Mouse (Mus musculus) limb, embryonic 14.5 days (tissue): ENCODE measurements around the gene Rabepk. TPM values are rescaled to one million over a fixed set of nuclear protein-coding genes. Genes with fewer than 3 reads are reported as not detected.
"Not testable (repeated sequence)": the region's sequence is repeated elsewhere in the genome, so short reads cannot be mapped to it uniquely, and the experiment has no call there.

Experiments used
- ATAC-seq: fragments of 200-750 bp; cut with Nextera tagmentation; 2 replicates; pipeline ENCODE4 v1.8.0; 2017; ENCODE audit warnings: low read depth, moderate number of reproducible peaks, moderate TSS enrichment; ENCODE audit not compliant: low FRiP score
- DNase-seq: peaks from one replicate; pipeline ENCODE4 v3.0.0-alpha.2; 2015; ENCODE audit warnings: low spot score
- H3K27ac ChIP-seq: fragments of 300-500 bp; sonication (generic); replicated peaks from 2 replicates; pipeline ENCODE4 v1.5.1; 2014; ENCODE audit warnings: low read depth, mild to moderate bottlenecking, low read length, moderate library complexity, mixed read lengths
- H3K27me3 ChIP-seq: fragments of 300-500 bp; sonication (generic); 2 replicates; pipeline ENCODE4 v1.6.1; 2014; ENCODE audit warnings: low read length, mixed read lengths; ENCODE audit not compliant: control insufficient read depth, insufficient read depth
- H3K36me3 ChIP-seq: fragments of 300-500 bp; sonication (generic); 2 replicates; pipeline ENCODE4 v1.6.1; 2014; ENCODE audit warnings: mild to moderate bottlenecking, low read length, moderate library complexity, mixed read lengths; ENCODE audit not compliant: control insufficient read depth, insufficient read depth
- H3K4me1 ChIP-seq: fragments of 300-500 bp; sonication (generic); 2 replicates; pipeline ENCODE4 v1.6.1; 2014; ENCODE audit warnings: antibody characterized with exemption, low read length, mixed read lengths; ENCODE audit not compliant: control insufficient read depth, insufficient read depth
- H3K4me2 ChIP-seq: fragments of 300-500 bp; sonication (generic); replicated peaks from 2 replicates; pipeline ENCODE4 v1.6.1; 2014; ENCODE audit warnings: low read depth, mild to moderate bottlenecking, low read length, moderate library complexity; ENCODE audit not compliant: severe bottlenecking
- H3K4me3 ChIP-seq: fragments of 300-500 bp; sonication (generic); replicated peaks from 2 replicates; pipeline ENCODE4 v1.5.1; 2014; ENCODE audit warnings: low read length
- H3K9ac ChIP-seq: fragments of 300-500 bp; sonication (generic); 2 replicates; pipeline ENCODE4 v1.6.1; 2014; ENCODE audit warnings: mild to moderate bottlenecking, low read depth, low read length, moderate library complexity; ENCODE audit not compliant: severe bottlenecking
- H3K9me3 ChIP-seq: fragments of 300-500 bp; sonication (generic); 2 replicates; pipeline ENCODE4 v1.6.1; 2016; ENCODE audit warnings: low read length; ENCODE audit not compliant: control insufficient read depth
- POLR2A ChIP-seq: fragments of 200-500 bp; IDR thresholded peaks from 2 replicates; pipeline ENCODE4 v1.8.0; 2012; ENCODE audit warnings: inconsistent platforms, mild to moderate bottlenecking, moderate library complexity, borderline replicate concordance; ENCODE audit not compliant: insufficient read depth, insufficient read length; ENCODE audit errors: extremely low read depth
- WGBS: fragments of 180-500 bp; shearing (Covaris S2); extraction: QIAGEN DNeasy Blood & Tissue Kit; methylation state at CpG from one replicate; pipeline ENCODE4 v1.1.7; 2014; 5-methylcytosine and 5-hydroxymethylcytosine counted together
- polyA plus RNA-seq, 2 experiments: library from polyadenylated mRNA; depleted of rRNA in 1 of 2; stranded (reverse) in 1 of 2; unstranded in 1 of 2; fragments of >200 nt; fragmentation: Nextera tagmentation in 1 of 2; extraction: Ambion mirVana in 1 of 2; gene quantifications; 2 replicates each; pipeline versions ENCODE4 v1.2.1 to v1.2.3; 2012 to 2014

The Rabepk gene
- polyA plus RNA-seq, 2 experiments = 30.1 to 42.8 TPM

DNA sequence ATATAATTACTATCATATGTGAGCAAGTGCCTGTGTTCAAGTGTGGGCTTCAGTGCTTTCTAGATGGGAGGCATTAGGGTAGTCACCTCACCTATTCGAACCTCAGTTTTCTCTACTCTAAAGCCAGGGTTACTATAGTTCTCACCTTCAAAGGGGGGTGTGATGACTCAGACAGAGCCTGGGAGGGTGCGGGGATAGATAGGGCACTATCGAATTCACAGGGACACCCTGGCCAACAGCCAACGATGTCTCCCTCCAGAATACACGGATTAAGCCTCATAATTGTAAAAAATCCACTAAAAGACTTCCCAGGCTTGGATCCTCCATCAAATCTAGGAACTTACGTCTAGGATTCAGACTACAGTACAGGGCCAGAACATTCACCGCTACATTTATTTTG is 4.3 kb downstream of the Rabepk start:
- 87% methylated on average over 7 of the region's 7 CpGs for WGBS
- Histone ChIP-seq H3K9me3 (no peaks in the 10 kb centered on the region), H3K4me2 (no peak overlapping the region), H3K27ac (no peak overlapping the region), H3K9ac (no peak overlapping the region), H3K4me1 (peaks cover 5% of the 10 kb centered on the region; the same call in 1 of the 2 replicates), H3K4me3 (no peak overlapping the region), H3K36me3 (peaks cover 12% of the 10 kb centered on the region), H3K27me3 (no peaks in the 10 kb centered on the region)
- ATAC-seq (no peak), DNase-seq (no peak)
- no peak for TF ChIP-seq POLR2A

- H3K9ac ChIP-seq = no peak overlapping the region
- 95% methylated on average over 2 of the region's 2 CpGs for WGBS
- no peak for TF ChIP-seq POLR2A
- no peak overlapping the region for H3K4me3 ChIP-seq
- H3K27me3 ChIP-seq = no peaks in the 10 kb centered on the region
- no peaks in the 10 kb centered on the region for H3K4me1 ChIP-seq
- no peak overlapping the region for H3K4me2 ChIP-seq
- DNase-seq = no peak
- H3K36me3 ChIP-seq = peaks cover 13% of the 10 kb centered on the region
- H3K27ac ChIP-seq = no peak overlapping the region
- ATAC-seq = no peak
- H3K9me3 ChIP-seq = no peaks in the 10 kb centered on the region
These were observed 5.2 kb downstream of the Rabepk start for GRCm38 (mm10) chr2:34794511-34794910.

DNA sequence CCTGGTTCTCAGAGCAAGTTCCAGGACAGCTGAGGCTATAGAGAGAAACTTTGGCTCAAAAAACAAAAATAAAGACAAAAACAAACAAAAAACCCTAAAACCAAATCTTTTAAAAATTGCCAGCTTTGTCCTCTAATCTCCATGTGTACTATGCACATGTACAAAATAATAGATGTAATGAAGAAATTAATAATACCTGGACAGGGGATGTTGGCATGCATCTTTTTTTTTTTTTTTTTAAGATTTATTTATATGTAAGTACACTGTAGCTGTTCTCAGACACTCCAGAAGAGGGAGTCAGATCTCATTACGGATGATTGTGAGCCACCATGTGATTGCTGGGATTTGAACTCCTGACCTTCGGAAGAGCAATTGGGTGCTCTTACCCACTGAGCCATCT is 7.2 kb downstream of the Rabepk start:
- not testable (repeated sequence) for ATAC-seq, H3K9me3 ChIP-seq, H3K4me1 ChIP-seq, H3K27me3 ChIP-seq, H3K9ac ChIP-seq, H3K27ac ChIP-seq, H3K4me2 ChIP-seq, DNase-seq, H3K4me3 ChIP-seq
- H3K36me3 ChIP-seq = peaks cover 22% of the 10 kb centered on the region
- 87% methylated on average over 2 of the region's 2 CpGs for WGBS

DNA sequence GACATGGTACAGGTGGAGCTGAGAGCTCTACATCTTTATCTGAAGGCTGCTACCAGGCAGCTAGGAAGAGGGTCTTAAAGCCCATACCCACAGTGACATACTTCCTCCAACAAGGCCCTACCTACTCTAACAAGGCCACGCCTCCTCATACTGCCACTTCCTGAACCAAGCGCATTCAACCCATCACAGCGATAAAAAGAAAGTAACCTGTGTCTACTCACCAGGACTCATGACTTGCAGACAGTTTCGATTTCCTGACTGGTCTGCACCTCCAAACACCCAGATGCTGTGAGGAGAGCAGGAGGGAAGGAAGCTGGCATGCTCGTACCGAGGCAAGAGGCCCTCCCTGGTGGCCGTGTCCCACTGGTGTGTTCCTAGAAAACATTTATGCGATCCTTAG is 9.4 kb downstream of the Rabepk start:
- no peak overlapping the region for H3K4me3 ChIP-seq
- H3K27me3 ChIP-seq = no peaks in the 10 kb centered on the region
- DNase-seq (no peak), ATAC-seq (no peak)
- WGBS = 96% methylated on average over 8 of the region's 8 CpGs
- no peak overlapping the region for H3K27ac ChIP-seq
- peaks cover 24% of the 10 kb centered on the region for H3K36me3 ChIP-seq
- H3K9me3 ChIP-seq = no peaks in the 10 kb centered on the region
- TF ChIP-seq POLR2A = no peak
- no peak overlapping the region for H3K4me2 ChIP-seq
- no peaks in the 10 kb centered on the region for H3K4me1 ChIP-seq
- H3K9ac ChIP-seq = no peak overlapping the region

GRCm38 (mm10) chr2:34784085-34784484 is 15.6 kb downstream of the Rabepk start:
- Histone ChIP-seq H3K9ac (no peak overlapping the region), H3K36me3 (peaks cover 62% of the 10 kb centered on the region), H3K27me3 (no peaks in the 10 kb centered on the region), H3K4me1 (no peaks in the 10 kb centered on the region), H3K9me3 (no peaks in the 10 kb centered on the region), H3K4me2 (no peak overlapping the region), H3K27ac (no peak overlapping the region), H3K4me3 (no peak overlapping the region)
- WGBS = 83% methylated on average over 2 of the region's 2 CpGs
- ATAC-seq (no peak), DNase-seq (no peak)
- no peak for TF ChIP-seq POLR2A
